ENCODE assay signal across 15 mouse cellular contexts in the genomic region with DNA sequence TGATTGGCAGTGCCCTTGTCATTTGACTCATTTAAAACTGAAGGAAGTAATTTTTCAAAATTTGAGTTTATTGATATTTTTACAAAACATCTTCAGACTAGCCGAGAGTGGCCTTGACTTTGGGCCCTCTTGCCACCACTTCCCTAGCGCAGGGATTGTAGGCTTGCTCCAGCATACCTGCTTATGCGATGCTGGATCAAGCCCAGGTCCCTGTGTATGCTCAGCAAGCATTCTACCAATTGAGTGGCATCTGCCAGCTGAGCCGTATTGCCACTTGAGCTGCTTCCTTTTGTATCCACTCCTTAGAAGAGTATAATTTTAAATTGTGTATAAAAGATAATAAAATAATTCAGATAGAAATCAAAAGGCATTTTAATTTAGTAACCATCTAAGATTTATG.
"Had no signal": no experiment of that assay in that cellular context is flagged by ENCODE, and none has a peak within 500 bp of the region (broad histone marks: within the 10 kb centered on the region; RNA-seq: fewer than 3 reads in every experiment).

No protein-coding gene starts in this region.

- H3K27me3 ChIP-seq: neural tube, embryonic 15.5 days; stomach, embryonic 15.5 days had no signal

- H3K27ac ChIP-seq: neural tube, embryonic 15.5 days; stomach, embryonic 15.5 days; stomach, postnatal 0 days had no signal

- H3K4me3 ChIP-seq: neural tube, embryonic 15.5 days; stomach, embryonic 15.5 days had no signal

- H3K4me1 ChIP-seq: neural tube, embryonic 15.5 days; stomach, embryonic 15.5 days had no signal

- DNase-seq: retina, postnatal 1 day; right cerebral cortex, adult 18-20 months; right cerebral cortex, postnatal 14 days; right cerebral cortex, postnatal 25 days; right cerebral cortex, postnatal 4 days; spleen, adult 18-20 months; thymus, adult 18-20 months; thymus, adult 2 months; thymus, postnatal 14 days; thymus, postnatal 25 days; thymus, postnatal 36 days; thymus, postnatal 4 days had no signal
